Mouse (Mus musculus) embryonic facial prominence, embryonic 15.5 days (tissue): ENCODE measurements around the gene Evx1. TPM values are rescaled to one million over a fixed set of nuclear protein-coding genes. Genes with fewer than 3 reads are reported as not detected.

ENCODE experiments used
- ATAC-seq: fragments of 200-750 bp; cut with Nextera tagmentation; 2 replicates; pipeline ENCODE4 v1.8.0; 2017; ENCODE audit warnings: low read depth, moderate TSS enrichment; ENCODE audit not compliant: insufficient number of reproducible peaks, low FRiP score, low TSS enrichment
- H3K27ac ChIP-seq: fragments of 300-500 bp; sonication (generic); replicated peaks from 2 replicates; pipeline ENCODE4 v1.5.1; 2015; ENCODE audit warnings: mild to moderate bottlenecking, inconsistent platforms
- H3K27me3 ChIP-seq: fragments of 300-500 bp; sonication (generic); 2 replicates; pipeline ENCODE4 v1.6.1; 2015; ENCODE audit warnings: inconsistent platforms
- H3K36me3 ChIP-seq: fragments of 300-500 bp; sonication (generic); 2 replicates; pipeline ENCODE4 v1.6.1; 2015; ENCODE audit warnings: mild to moderate bottlenecking, inconsistent platforms
- H3K4me1 ChIP-seq: fragments of 300-500 bp; sonication (generic); 2 replicates; pipeline ENCODE4 v1.6.1; 2015; ENCODE audit warnings: inconsistent platforms
- H3K4me2 ChIP-seq: fragments of 300-500 bp; sonication (generic); replicated peaks from 2 replicates; pipeline ENCODE4 v1.6.1; 2015; ENCODE audit warnings: mild to moderate bottlenecking, inconsistent platforms
- H3K4me3 ChIP-seq: fragments of 300-500 bp; sonication (generic); replicated peaks from 2 replicates; pipeline ENCODE4 v1.5.1; 2015; ENCODE audit warnings: mild to moderate bottlenecking, inconsistent platforms
- H3K9ac ChIP-seq: fragments of 300-500 bp; sonication (generic); 2 replicates; pipeline ENCODE4 v1.6.1; 2015; ENCODE audit warnings: inconsistent platforms
- H3K9me3 ChIP-seq: fragments of 300-500 bp; sonication (generic); replicated peaks from 2 replicates; pipeline ENCODE4 v1.6.1; 2016; ENCODE audit warnings: inconsistent platforms
- WGBS: fragments of 180-500 bp; shearing (Covaris S2); methylation state at CpG from one replicate; pipeline ENCODE4 v1.1.7; 2015; 5-methylcytosine and 5-hydroxymethylcytosine counted together
- polyA plus RNA-seq: library from polyadenylated mRNA; unstranded; fragments of >200 nt; fragmentation: Nextera tagmentation; extraction: Ambion mirVana; gene quantifications from 2 replicates; pipeline ENCODE4 v1.2.1, GENCODE M21; 2015

Gene Evx1
- polyA plus RNA-seq, 1 experiment from 2014 or later = not detected

GRCm38 (mm10) chr6:52292328-52292727, 21.0 kb upstream of the Evx1 start:
- 55% methylated on average over 7 of the region's 7 CpGs for WGBS
- Histone ChIP-seq H3K9me3 (no peaks in the 10 kb centered on the region), H3K4me2 (no peak overlapping the region), H3K4me1 (peaks cover 11% of the 10 kb centered on the region), H3K9ac (no peak overlapping the region), H3K36me3 (no peaks in the 10 kb centered on the region), H3K27ac (no peak overlapping the region), H3K4me3 (no peak overlapping the region), H3K27me3 (peaks cover 83% of the 10 kb centered on the region)
- ATAC-seq = no peak

DNA sequence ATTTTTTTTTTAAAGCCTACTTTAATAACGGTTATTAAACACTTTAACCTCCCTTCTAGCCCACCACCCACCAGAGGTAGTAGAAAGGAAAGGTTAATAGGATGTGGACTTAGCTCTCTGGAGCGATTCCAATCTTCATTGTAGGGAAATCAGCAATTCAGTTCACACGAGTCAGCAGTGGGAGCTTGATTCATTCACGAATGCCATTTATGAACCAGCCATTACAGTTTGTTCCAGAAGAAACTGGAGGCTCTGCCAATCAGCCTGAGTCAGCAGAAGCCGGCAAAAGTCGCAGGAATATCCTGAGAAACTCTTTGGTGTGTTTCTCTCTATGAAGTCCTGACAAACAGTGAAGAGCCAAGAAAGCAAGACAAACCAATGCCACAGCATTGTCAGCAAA, 18.7 kb upstream of the Evx1 start:
- 72% methylated on average over 6 of the region's 6 CpGs for WGBS
- Histone ChIP-seq H3K4me2 (no peak overlapping the region), H3K27ac (no peak overlapping the region), H3K4me1 (peaks cover 11% of the 10 kb centered on the region), H3K27me3 (peaks cover 82% of the 10 kb centered on the region), H3K9me3 (no peaks in the 10 kb centered on the region), H3K9ac (no peak overlapping the region), H3K36me3 (no peaks in the 10 kb centered on the region), H3K4me3 (no peak overlapping the region)
- no peak for ATAC-seq

- ATAC-seq = no peak
- Histone ChIP-seq H3K36me3 (no peaks in the 10 kb centered on the region), H3K27ac (no peak overlapping the region), H3K4me2 (no peak overlapping the region), H3K4me3 (no peak overlapping the region), H3K4me1 (no peaks in the 10 kb centered on the region), H3K27me3 (peaks cover 75% of the 10 kb centered on the region), H3K9ac (no peak overlapping the region), H3K9me3 (no peaks in the 10 kb centered on the region)
- 78% methylated on average over 4 of the region's 4 CpGs for WGBS
Observed at GRCm38 (mm10) chr6:52298511-52298910, 14.8 kb upstream of the Evx1 start.

GRCm38 (mm10) chr6:52300806-52301205, 12.5 kb upstream of the Evx1 start:
- H3K4me1 ChIP-seq = peaks cover 3% of the 10 kb centered on the region; the same call in 1 of the 2 replicates
- H3K36me3 ChIP-seq = no peaks in the 10 kb centered on the region
- no peak overlapping the region for H3K9ac ChIP-seq
- no peak for ATAC-seq
- no peaks in the 10 kb centered on the region for H3K9me3 ChIP-seq
- 56% methylated on average over 4 of the region's 4 CpGs for WGBS
- H3K27me3 ChIP-seq = peaks cover 72% of the 10 kb centered on the region
- no peak overlapping the region for H3K4me2 ChIP-seq
- no peak overlapping the region for H3K4me3 ChIP-seq
- no peak overlapping the region for H3K27ac ChIP-seq

DNA sequence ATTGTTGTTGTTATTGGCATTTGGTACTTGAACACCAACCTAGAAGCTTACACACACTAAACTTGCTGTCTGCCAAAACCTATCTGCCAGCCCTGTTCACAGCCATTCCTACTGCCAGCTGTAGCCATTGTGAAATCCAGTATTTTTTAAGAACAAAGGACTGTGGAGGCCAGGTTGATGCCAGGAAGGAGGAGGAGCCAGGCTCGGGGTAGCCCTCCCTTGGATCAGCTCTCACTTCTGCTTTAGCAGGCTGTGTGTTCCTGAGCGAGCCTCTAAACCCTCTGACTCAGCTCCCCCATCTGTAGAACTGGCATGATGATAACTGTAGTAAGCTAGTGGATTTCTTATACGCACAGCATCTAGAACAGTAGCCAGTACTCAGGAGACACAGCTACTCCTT, 9.9 kb upstream of the Evx1 start:
- Histone ChIP-seq H3K27ac (no peak overlapping the region), H3K9me3 (no peaks in the 10 kb centered on the region), H3K9ac (no peak overlapping the region), H3K4me2 (no peak overlapping the region), H3K4me3 (no peak overlapping the region), H3K27me3 (peaks cover 78% of the 10 kb centered on the region), H3K4me1 (peaks cover 11% of the 10 kb centered on the region), H3K36me3 (no peaks in the 10 kb centered on the region)
- WGBS = 58% methylated on average over 3 of the region's 3 CpGs
- no peak for ATAC-seq

- ATAC-seq = peak; percentile 51
- under 1% methylated on average over 30 of the region's 30 CpGs for WGBS
- Histone ChIP-seq H3K27ac (no peak overlapping the region), H3K9me3 (no peaks in the 10 kb centered on the region), H3K4me2 (peak overlapping the region; percentile 84), H3K4me1 (peaks cover 16% of the 10 kb centered on the region), H3K36me3 (no peaks in the 10 kb centered on the region), H3K9ac (0 out of 2 replicates have a peak overlapping the region, but pooled peaks have one; percentile 12), H3K27me3 (peaks cover 83% of the 10 kb centered on the region), H3K4me3 (peak overlapping the region; percentile 47)
Observed at GRCm38 (mm10) chr6:52305877-52306389, 7.4 kb upstream of the Evx1 start.

- H3K4me1 ChIP-seq = peaks cover 32% of the 10 kb centered on the region
- no peak overlapping the region for H3K27ac ChIP-seq
- no peak for ATAC-seq
- H3K4me3 ChIP-seq = no peak overlapping the region
- no peaks in the 10 kb centered on the region for H3K36me3 ChIP-seq
- H3K27me3 ChIP-seq = peaks cover 96% of the 10 kb centered on the region
- no peak overlapping the region for H3K4me2 ChIP-seq
- H3K9me3 ChIP-seq = no peaks in the 10 kb centered on the region
- WGBS = 16% methylated on average over 10 of the region's 10 CpGs
- H3K9ac ChIP-seq = no peak overlapping the region
Observed at GRCm38 (mm10) chr6:52309766-52310165, 3.5 kb upstream of the Evx1 start.

- Histone ChIP-seq H3K9ac (no peak overlapping the region), H3K4me1 (peaks cover 32% of the 10 kb centered on the region), H3K9me3 (no peaks in the 10 kb centered on the region), H3K4me3 (no peak overlapping the region), H3K4me2 (no peak overlapping the region), H3K36me3 (no peaks in the 10 kb centered on the region), H3K27ac (no peak overlapping the region), H3K27me3 (peaks cover 98% of the 10 kb centered on the region)
- WGBS = under 1% methylated on average over 24 of the region's 24 CpGs
- ATAC-seq = no peak
Observed at GRCm38 (mm10) chr6:52310366-52310765, 2.9 kb upstream of the Evx1 start.

DNA sequence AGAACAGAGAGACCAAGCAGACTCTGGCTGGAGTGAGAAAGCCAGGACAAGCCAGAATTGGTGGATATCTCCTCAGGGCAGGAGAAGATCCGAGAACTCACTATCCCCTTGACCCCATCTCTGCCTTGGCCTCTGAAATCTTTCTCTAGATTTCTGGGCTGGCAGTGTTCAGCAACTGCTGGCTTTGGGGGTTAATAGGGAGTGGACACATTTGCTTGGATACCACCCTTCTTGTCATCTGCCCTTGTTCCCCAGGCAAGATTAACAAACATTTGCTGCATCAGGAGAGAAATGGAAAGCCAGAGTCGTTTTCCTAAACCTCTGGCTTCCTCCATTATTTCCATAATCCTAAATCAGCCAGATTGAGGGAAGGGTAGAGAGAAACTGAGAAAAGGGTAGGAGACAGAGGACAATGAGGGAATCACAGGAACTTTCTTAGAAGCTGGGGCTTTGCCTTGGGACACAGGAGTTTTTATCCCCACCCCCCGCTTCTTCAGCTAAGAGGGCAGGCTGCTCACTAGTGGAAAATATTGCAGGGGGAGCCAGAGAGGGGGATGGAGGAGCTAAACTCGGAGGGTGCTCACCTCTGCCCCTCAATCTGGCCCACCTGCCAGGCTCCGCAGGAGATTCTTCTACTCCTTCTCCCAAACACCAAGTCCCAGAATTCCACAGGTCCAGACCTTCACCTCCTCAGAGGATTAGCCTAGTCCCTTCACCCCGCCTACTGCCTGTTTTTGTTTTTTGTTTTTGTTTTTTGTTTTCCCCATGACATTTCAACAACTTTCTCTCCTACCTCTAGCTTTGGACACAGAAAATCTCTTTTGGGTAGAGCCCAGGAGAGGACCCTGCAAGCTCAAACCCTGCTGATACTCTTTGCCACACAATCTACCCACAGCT, 1.4 kb upstream of the Evx1 start:
- Histone ChIP-seq H3K4me1 (peaks cover 30% of the 10 kb centered on the region), H3K4me3 (no peak overlapping the region), H3K9ac (no peak overlapping the region), H3K36me3 (no peaks in the 10 kb centered on the region), H3K4me2 (no peak overlapping the region), H3K27me3 (peaks cover 98% of the 10 kb centered on the region), H3K9me3 (no peaks in the 10 kb centered on the region), H3K27ac (no peak overlapping the region)
- ATAC-seq = no peak
- 4% methylated on average over 6 of the region's 6 CpGs for WGBS

DNA sequence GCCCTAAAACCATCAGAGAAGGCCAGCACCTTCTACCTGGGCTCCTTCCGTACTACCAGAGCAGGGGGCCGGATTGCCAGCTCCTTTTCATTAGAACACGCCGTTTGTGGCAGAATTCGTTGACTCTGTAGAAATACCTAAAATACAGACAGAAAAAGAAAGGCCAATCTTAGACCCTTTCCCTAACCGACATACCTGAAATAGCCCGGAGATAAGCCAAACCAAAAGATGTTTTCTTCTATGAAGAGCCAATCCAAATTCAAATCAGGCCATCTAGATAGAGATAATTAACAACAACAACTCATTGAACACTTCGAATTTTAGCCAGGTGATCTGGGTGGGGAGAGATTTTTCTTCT, 761 bp upstream of the Evx1 start:
- H3K4me3 ChIP-seq = no peak overlapping the region
- no peaks in the 10 kb centered on the region for H3K9me3 ChIP-seq
- H3K27me3 ChIP-seq = peaks cover 98% of the 10 kb centered on the region
- no peaks in the 10 kb centered on the region for H3K36me3 ChIP-seq
- ATAC-seq = no peak
- H3K9ac ChIP-seq = no peak overlapping the region
- H3K4me1 ChIP-seq = peaks cover 33% of the 10 kb centered on the region
- H3K4me2 ChIP-seq = no peak overlapping the region
- H3K27ac ChIP-seq = no peak overlapping the region
- 3% methylated on average over 8 of the region's 8 CpGs for WGBS

GRCm38 (mm10) chr6:52314304-52315100, 1.2 kb downstream of the Evx1 start:
- Histone ChIP-seq H3K36me3 (no peaks in the 10 kb centered on the region), H3K4me3 (no peak overlapping the region)

More at GRCm38 (mm10) chr6:52314304-52315100, 1.2 kb downstream of the Evx1 start:
- Histone ChIP-seq H3K4me2 (peak overlapping the region; percentile 33; the same call in 1 of the 2 replicates), H3K4me1 (peaks cover 33% of the 10 kb centered on the region), H3K27ac (no peak overlapping the region), H3K27me3 (peaks cover 98% of the 10 kb centered on the region), H3K9me3 (no peaks in the 10 kb centered on the region), H3K9ac (no peak overlapping the region)
- WGBS = under 1% methylated on average over 27 of the region's 27 CpGs
- ATAC-seq = no peak
